Mouse (Mus musculus) skeletal muscle tissue, adult 2 months (tissue): ENCODE measurements at regions not wholly inside any gene's neighbourhood (a gene's known extent, or its start where the extent isn't known, plus 50 kb on each side); places are given as distances from the start of the nearest gene placed in this dataset.
A peak's percentile ranks its signal among the peaks of the same experiment; 100 is the strongest.

Experiments
- DNase-seq: peaks from one replicate; pipeline ENCODE4 v3.0.0-alpha.2; 2012; ENCODE audit warnings: low read depth, low spot score

- no peak for DNase-seq
These were observed 126.7 kb downstream of the Lmo4 start for GRCm38 (mm10) chr3:144078198-144078935.

- DNase-seq = peak; percentile 5
These were observed 135.0 kb downstream of the Lmo4 start for GRCm38 (mm10) chr3:144069979-144070540.

GRCm38 (mm10) chr3:144067016-144067415, 138.0 kb downstream of the Lmo4 start:
- no peak for DNase-seq

GRCm38 (mm10) chr3:144058106-144058505, 146.9 kb downstream of the Lmo4 start:
- DNase-seq = no peak

- no peak for DNase-seq
These were observed 154.7 kb downstream of the Lmo4 start for GRCm38 (mm10) chr3:144050341-144050740.

- DNase-seq = no peak
These were observed 155.8 kb downstream of the Lmo4 start for GRCm38 (mm10) chr3:144049270-144049669.

GRCm38 (mm10) chr3:144044366-144044765, 160.7 kb downstream of the Lmo4 start:
- no peak for DNase-seq

GRCm38 (mm10) chr3:144041788-144042187, 163.2 kb downstream of the Lmo4 start:
- DNase-seq = no peak

- DNase-seq = no peak
These were observed 165.5 kb downstream of the Lmo4 start for GRCm38 (mm10) chr3:144039498-144039897.

GRCm38 (mm10) chr3:144029611-144030010, 175.4 kb downstream of the Lmo4 start:
- no peak for DNase-seq

- DNase-seq = no peak
These were observed 175.9 kb downstream of the Lmo4 start for GRCm38 (mm10) chr3:144029121-144029520.

- no peak for DNase-seq
These were observed 177.7 kb downstream of the Lmo4 start for GRCm38 (mm10) chr3:144027134-144027980.

- DNase-seq = no peak
These were observed 179.4 kb downstream of the Lmo4 start for GRCm38 (mm10) chr3:144025451-144026125.

- no peak for DNase-seq
These were observed 180.8 kb downstream of the Lmo4 start for GRCm38 (mm10) chr3:144024216-144024615.

GRCm38 (mm10) chr3:144023058-144023457, 182.0 kb downstream of the Lmo4 start:
- DNase-seq = no peak

- DNase-seq = no peak
These were observed 183.1 kb downstream of the Lmo4 start for GRCm38 (mm10) chr3:144021969-144022368.

- no peak for DNase-seq
These were observed 184.7 kb downstream of the Lmo4 start for GRCm38 (mm10) chr3:144020189-144020940.

GRCm38 (mm10) chr3:144019293-144019692, 185.7 kb downstream of the Lmo4 start:
- DNase-seq = no peak

- no peak for DNase-seq
These were observed 186.5 kb downstream of the Lmo4 start for GRCm38 (mm10) chr3:144018559-144018958.

- DNase-seq = no peak
These were observed 189.8 kb downstream of the Lmo4 start for GRCm38 (mm10) chr3:144015236-144015635.

GRCm38 (mm10) chr3:144013481-144014125, 191.4 kb downstream of the Lmo4 start:
- DNase-seq = no peak
